In the genomic region with DNA sequence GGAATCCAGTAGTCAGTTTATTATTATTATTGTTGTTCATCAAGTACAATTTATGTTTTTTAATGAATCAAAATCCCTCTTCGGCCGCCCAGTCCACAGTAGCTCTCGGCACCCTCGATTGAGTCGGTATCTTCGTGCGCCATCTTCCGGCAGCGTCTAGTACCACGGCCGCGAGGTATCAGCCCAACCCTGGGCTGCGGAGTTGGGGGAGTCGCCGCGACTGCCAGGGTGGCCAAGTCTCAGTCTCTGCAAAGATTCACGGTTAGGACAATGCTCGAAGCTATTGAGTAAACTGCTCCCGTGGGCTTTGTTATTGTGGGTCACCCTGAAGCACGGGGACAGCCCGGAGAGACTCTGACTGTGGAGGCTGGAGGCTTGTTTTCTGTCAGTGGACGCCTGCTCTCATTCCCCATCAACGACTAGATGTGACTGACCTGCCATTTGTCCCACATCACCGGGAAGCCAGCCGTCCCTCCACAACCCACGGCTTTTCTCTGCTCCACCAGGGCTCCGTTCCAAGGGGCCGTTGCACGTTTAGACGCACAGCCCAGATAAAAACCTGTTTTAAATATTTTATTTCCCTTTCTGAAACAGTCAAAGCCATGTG, we compare ENCODE assay signal across 8 mouse cellular contexts.
DNase-seq lines count a peak whose midpoint lies in the region; ATAC-seq lines count a peak whose summit lies in the region.

No protein-coding gene starts in this region.

- no peaks in the 10 kb centered on the region for H3K9me3 ChIP-seq in hindbrain, embryonic 14.5 days (ENCODE audit: control insufficient read depth, low read length)

- ATAC-seq in hindbrain, embryonic 14.5 days (ENCODE audit: low FRiP score) = peak; percentile 88

- H3K27me3 ChIP-seq in hindbrain, embryonic 14.5 days (ENCODE audit: control insufficient read depth, insufficient read depth, low read length) = no peaks in the 10 kb centered on the region

- H3K36me3 ChIP-seq in hindbrain, embryonic 14.5 days (replicated peaks; ENCODE audit: control insufficient read depth, insufficient read depth) = no peaks in the 10 kb centered on the region

- peaks cover 25% of the 10 kb centered on the region for H3K4me1 ChIP-seq in hindbrain, embryonic 14.5 days (replicated peaks; ENCODE audit: control insufficient read depth, insufficient read depth, low read length)

- peak overlapping the region; percentile 69 for H3K27ac ChIP-seq in hindbrain, embryonic 14.5 days

- DNase-seq in Muller cell, postnatal 12 days (ENCODE audit: inconsistent ontology term) = peak; percentile 88
- peak; percentile 91 for DNase-seq in cerebellum, adult 9-11 months
- DNase-seq in frontal cortex, postnatal 25 days (ENCODE audit: low spot score in 2 of 2) = peak; percentile 84 to 85
- DNase-seq in hindbrain, embryonic 14.5 days (ENCODE audit: low spot score) = peak; percentile 93
- DNase-seq in layer of hippocampus, postnatal 36 days = peak; percentile 88 to 89
- peak; percentile 86 for DNase-seq in lung, postnatal 25 days (ENCODE audit: low spot score)
- peak; percentile 61 for DNase-seq in retina, adult 2 months (ENCODE audit: low read depth, low spot score)
- peak; percentile 76 to 85 for DNase-seq in thymus, postnatal 36 days

- WGBS in hindbrain, embryonic 14.5 days = under 1% methylated on average over 30 of the region's 30 CpGs

- peak overlapping the region; percentile 82 for H3K4me2 ChIP-seq in hindbrain, embryonic 14.5 days (replicated peaks)

- H3K4me3 ChIP-seq in hindbrain, embryonic 14.5 days (replicated peaks; ENCODE audit: low read length) = peak overlapping the region; percentile 33

- H3K9ac ChIP-seq in hindbrain, embryonic 14.5 days = peak overlapping the region; percentile 57

Comparison
In these comparisons a context has a peak if more than half of its experiments do, and no peak if none do; other contexts are left out.
1. Peak in every context shown above with its lines: DNase-seq, ATAC-seq, H3K4me3 ChIP-seq and H3K27ac ChIP-seq.